Mouse (Mus musculus) limb, embryonic 12.5 days (tissue): Measurements from ENCODE around the gene Nudt6. TPM values are rescaled to one million over a fixed set of nuclear protein-coding genes. Genes with fewer than 3 reads are reported as not detected.

Source experiments
- ATAC-seq: fragments of 200-750 bp; cut with Nextera tagmentation; 2 replicates; pipeline ENCODE4 v1.8.0; 2017; ENCODE audit warnings: low read depth, moderate TSS enrichment; ENCODE audit not compliant: insufficient number of reproducible peaks, insufficient read depth, low FRiP score, low TSS enrichment
- H3K27ac ChIP-seq: fragments of 300-500 bp; sonication (generic); 2 replicates; pipeline ENCODE4 v1.5.1; 2016; ENCODE audit warnings: mild to moderate bottlenecking, moderate library complexity
- H3K27me3 ChIP-seq: fragments of 300-500 bp; sonication (generic); 2 replicates; pipeline ENCODE4 v1.6.1; 2016; ENCODE audit warnings: mild to moderate bottlenecking, moderate library complexity
- H3K36me3 ChIP-seq: fragments of 300-500 bp; sonication (generic); 2 replicates; pipeline ENCODE4 v1.6.1; 2016; ENCODE audit warnings: mild to moderate bottlenecking, moderate library complexity
- H3K4me1 ChIP-seq: fragments of 300-500 bp; sonication (generic); replicated peaks from 2 replicates; pipeline ENCODE4 v1.6.1; 2016
- H3K4me2 ChIP-seq: fragments of 300-500 bp; sonication (generic); 2 replicates; pipeline ENCODE4 v1.6.1; 2016; ENCODE audit warnings: mild to moderate bottlenecking, moderate library complexity
- H3K4me3 ChIP-seq: fragments of 300-500 bp; sonication (generic); replicated peaks from 2 replicates; pipeline ENCODE4 v1.5.1; 2016; ENCODE audit warnings: mild to moderate bottlenecking
- H3K9ac ChIP-seq: fragments of 300-500 bp; sonication (generic); replicated peaks from 2 replicates; pipeline ENCODE4 v1.6.1; 2016; ENCODE audit warnings: mild to moderate bottlenecking, moderate library complexity
- H3K9me3 ChIP-seq: fragments of 300-500 bp; sonication (generic); 2 replicates; pipeline ENCODE4 v1.6.1; 2016; ENCODE audit warnings: mild to moderate bottlenecking, moderate library complexity
- WGBS: fragments of 180-500 bp; shearing (Covaris S2); methylation state at CpG from one replicate; pipeline ENCODE4 v1.1.7; 2016; 5-methylcytosine and 5-hydroxymethylcytosine counted together
- polyA plus RNA-seq: library from polyadenylated mRNA; unstranded; fragments of >200 nt; fragmentation: Nextera tagmentation; extraction: Ambion mirVana; gene quantifications from 2 replicates; pipeline ENCODE4 v1.2.1, GENCODE M21; 2016

Nudt6 gene
- polyA plus RNA-seq, 1 experiment from 2014 or later: 4.0 TPM

DNA sequence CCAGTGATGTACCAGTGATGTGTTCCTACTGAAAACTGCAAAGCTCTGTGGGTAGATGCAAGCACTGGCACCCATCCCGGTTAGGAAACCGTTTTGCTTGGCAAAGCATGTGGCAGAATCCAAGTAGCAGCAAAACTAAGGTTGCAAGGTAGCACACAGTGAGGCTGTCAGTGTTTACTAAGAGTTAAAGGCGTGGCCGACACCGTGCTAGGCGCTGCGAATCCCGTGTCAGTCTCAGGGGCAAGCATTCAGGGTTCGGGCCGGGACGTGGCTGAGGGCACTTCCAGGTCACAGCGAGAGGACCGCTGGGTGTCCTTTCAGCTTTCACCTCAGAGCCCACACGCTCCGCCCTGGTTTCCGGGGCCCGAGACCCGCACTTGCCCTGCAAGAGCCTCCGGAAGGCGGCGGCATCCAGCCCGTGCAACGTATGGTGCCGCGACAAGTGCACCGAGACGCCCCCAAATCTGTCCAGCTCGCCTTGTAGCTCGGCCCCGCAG, 1.0 kb downstream of the Nudt6 start:
- no peak; the same call in 1 of the 2 replicates for ATAC-seq
- peak overlapping the region; percentile 81 for H3K4me2 ChIP-seq
- H3K4me1 ChIP-seq: peaks cover 16% of the 10 kb centered on the region
- peak overlapping the region; percentile 71 for H3K9ac ChIP-seq
- WGBS: under 1% methylated on average over 30 of the region's 30 CpGs
- H3K4me3 ChIP-seq: peak overlapping the region; percentile 94
- H3K36me3 ChIP-seq: no peaks in the 10 kb centered on the region; the same call in 1 of the 2 replicates
- no peaks in the 10 kb centered on the region for H3K27me3 ChIP-seq
- no peaks in the 10 kb centered on the region for H3K9me3 ChIP-seq
- peak overlapping the region; percentile 83 for H3K27ac ChIP-seq

DNA sequence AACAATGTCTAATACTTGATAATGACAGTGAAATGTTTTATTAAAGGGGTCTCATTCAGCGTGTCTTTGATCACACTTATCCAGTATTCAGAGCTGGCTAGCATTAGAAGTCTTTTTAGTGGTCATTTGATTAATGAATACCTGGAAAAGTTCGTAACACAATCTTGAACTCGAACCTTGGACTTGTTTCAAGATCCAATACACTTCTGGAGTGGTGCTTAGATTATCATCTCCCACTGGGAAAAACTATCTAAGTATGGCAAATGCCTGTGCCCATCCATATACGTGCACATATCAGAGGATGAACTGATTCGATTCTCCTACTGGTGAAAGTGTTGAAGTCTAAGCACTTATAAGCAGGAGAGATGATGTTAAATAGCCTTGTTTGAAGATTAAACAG, 1.7 kb downstream of the Nudt6 start:
- ATAC-seq: no peak

DNA sequence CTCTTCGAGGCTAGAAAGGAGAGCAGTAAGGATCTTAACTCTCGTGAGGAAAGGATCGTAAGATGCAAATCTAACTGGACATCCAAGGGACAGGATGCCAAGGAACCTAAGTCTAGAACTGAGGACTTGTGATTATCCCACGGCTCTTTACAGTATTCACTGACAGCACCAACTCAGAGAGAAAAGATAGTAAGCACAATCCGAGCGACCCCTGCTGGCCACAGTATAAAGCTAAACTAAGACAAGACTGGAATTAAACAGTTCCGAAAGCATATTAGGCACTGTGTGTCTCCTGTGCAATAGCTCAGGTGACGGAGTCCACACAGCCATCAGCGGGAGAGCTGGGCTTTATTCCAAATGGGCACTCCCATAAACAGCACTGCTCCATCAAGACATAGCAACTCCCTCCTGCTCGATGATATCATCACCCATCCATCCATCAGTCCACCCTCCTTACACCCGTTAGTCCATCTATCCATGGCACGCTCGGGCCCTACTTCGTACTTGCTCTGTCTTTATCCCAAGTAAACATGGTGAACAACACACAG, 5.5 kb downstream of the Nudt6 start:
- WGBS: 51% methylated on average over 14 of the region's 14 CpGs
- H3K9ac ChIP-seq: no peak overlapping the region
- H3K27me3 ChIP-seq: no peaks in the 10 kb centered on the region

More for the DNA sequence above, 1.7 kb downstream of the Nudt6 start:
- no peaks in the 10 kb centered on the region for H3K9me3 ChIP-seq
- 79% methylated on average over 5 of the region's 5 CpGs for WGBS
- no peak overlapping the region for H3K27ac ChIP-seq
- H3K27me3 ChIP-seq: no peaks in the 10 kb centered on the region
- peak overlapping the region; percentile 81 for H3K4me2 ChIP-seq
- no peak overlapping the region; the same call in 1 of the 2 replicates for H3K9ac ChIP-seq
- H3K4me1 ChIP-seq: peaks cover 16% of the 10 kb centered on the region
- H3K4me3 ChIP-seq: peak overlapping the region; percentile 94; the same call in 1 of the 2 replicates
- no peaks in the 10 kb centered on the region; the same call in 1 of the 2 replicates for H3K36me3 ChIP-seq

DNA sequence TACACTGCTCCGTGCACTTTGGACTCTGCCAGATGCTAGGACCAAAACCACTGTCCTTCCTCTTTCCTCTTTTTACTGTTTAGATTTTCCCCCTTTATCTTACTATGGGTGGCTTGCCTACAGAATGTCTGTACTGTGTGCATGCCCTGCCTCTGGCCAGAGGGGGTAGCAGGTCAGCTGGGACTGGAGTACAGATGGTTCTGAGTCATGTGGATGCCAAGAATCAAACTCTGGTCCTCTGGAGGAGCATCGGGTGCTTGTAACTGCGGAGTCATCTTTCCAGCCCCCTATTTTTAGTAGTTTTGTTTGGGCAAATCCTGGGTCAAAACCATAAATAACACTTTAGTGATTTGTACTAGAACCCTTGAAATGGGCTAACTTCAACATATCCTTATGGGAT, 6.6 kb downstream of the Nudt6 start:
- Histone ChIP-seq H3K9ac (no peak overlapping the region), H3K9me3 (no peaks in the 10 kb centered on the region), H3K36me3 (peaks cover 3% of the 10 kb centered on the region; the same call in 1 of the 2 replicates), H3K4me1 (peaks cover 2% of the 10 kb centered on the region; the same call in 1 of the 2 replicates), H3K4me3 (no peak overlapping the region), H3K27me3 (no peaks in the 10 kb centered on the region), H3K4me2 (no peak overlapping the region), H3K27ac (no peak overlapping the region)
- 90% methylated on average over 3 of the region's 3 CpGs for WGBS
- ATAC-seq: no peak

More for the DNA sequence above, 5.5 kb downstream of the Nudt6 start:
- Histone ChIP-seq H3K4me3 (no peak overlapping the region), H3K36me3 (peaks cover 3% of the 10 kb centered on the region; the same call in 1 of the 2 replicates), H3K4me1 (peaks cover 6% of the 10 kb centered on the region; the same call in 1 of the 2 replicates), H3K27ac (no peak overlapping the region), H3K4me2 (no peak overlapping the region), H3K9me3 (no peaks in the 10 kb centered on the region)
- no peak for ATAC-seq

DNA sequence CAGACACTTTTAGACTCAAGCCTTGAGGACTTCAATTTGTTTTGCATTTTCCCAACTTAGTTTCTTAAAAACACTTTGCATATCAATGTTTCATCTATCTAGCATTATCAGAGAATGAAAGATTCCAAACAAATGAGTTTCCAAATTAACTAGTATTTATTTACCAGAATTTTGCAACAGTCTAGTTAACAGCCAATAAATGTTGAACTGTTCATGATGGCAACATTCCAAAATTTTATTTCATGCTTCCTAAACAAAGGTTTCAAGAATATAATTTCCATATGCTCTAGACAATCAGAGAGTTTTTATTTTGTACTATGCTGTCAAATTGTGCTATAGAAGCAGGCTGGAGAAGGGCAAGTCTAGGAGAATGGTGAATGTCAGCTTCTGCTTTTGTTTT, 12.4 kb downstream of the Nudt6 start:
- Histone ChIP-seq H3K9ac (no peak overlapping the region), H3K27me3 (no peaks in the 10 kb centered on the region), H3K36me3 (peaks cover 3% of the 10 kb centered on the region; the same call in 1 of the 2 replicates), H3K4me3 (no peak overlapping the region), H3K9me3 (no peaks in the 10 kb centered on the region), H3K4me2 (no peak overlapping the region), H3K4me1 (no peaks in the 10 kb centered on the region), H3K27ac (no peak overlapping the region)
- no peak for ATAC-seq

DNA sequence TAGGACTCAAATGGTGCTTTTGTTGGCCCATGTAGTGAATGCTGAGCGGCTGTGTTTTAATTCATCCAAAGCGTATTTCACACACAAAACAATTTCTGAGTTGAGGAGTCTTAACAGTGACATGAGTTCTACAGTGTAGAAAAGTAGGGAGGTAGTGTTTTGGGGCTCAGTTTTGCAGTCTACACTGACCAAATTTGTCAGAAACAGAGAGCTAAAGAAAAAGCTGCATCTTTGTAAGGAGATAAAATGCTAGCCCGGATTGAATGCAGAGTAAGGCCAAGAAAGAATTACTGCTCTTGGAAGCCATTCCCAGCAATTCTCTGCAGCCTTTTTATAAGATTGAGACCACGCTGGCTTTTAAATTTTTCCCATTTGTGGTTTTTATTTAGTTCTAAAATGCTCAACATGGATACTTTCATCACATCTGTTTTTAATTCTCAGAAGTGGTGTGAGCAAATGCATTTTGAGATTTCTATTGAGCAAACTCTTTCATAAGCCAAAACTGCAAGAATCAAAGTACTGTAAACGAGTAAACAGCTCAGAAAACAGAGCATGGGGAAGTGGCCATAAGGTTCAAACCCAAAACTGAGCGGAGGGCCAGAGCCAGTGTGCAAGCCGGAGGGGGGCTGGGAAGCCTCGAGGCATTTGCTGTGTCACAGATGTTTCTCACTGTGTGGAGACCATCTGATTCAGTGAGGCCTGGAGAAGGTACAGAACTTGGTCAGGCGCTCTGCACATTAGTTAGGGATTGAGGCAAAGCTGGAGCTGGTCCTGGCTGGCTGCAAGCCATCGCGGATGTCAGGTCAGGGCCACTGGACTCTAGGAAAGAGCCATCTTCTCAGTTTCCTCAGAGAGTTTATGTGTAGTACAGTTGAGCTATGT, 18.0 kb downstream of the Nudt6 start:
- WGBS: 39% methylated on average over 11 of the region's 11 CpGs
- H3K27me3 ChIP-seq: no peaks in the 10 kb centered on the region
- H3K27ac ChIP-seq: peak overlapping the region; percentile 76
- no peak overlapping the region for H3K9ac ChIP-seq
- H3K4me3 ChIP-seq: no peak overlapping the region
- peaks cover 11% of the 10 kb centered on the region; the same call in 1 of the 2 replicates for H3K4me1 ChIP-seq
- H3K9me3 ChIP-seq: no peaks in the 10 kb centered on the region
- H3K36me3 ChIP-seq: no peaks in the 10 kb centered on the region
- H3K4me2 ChIP-seq: no peak overlapping the region
- peak; percentile 49 for ATAC-seq

DNA sequence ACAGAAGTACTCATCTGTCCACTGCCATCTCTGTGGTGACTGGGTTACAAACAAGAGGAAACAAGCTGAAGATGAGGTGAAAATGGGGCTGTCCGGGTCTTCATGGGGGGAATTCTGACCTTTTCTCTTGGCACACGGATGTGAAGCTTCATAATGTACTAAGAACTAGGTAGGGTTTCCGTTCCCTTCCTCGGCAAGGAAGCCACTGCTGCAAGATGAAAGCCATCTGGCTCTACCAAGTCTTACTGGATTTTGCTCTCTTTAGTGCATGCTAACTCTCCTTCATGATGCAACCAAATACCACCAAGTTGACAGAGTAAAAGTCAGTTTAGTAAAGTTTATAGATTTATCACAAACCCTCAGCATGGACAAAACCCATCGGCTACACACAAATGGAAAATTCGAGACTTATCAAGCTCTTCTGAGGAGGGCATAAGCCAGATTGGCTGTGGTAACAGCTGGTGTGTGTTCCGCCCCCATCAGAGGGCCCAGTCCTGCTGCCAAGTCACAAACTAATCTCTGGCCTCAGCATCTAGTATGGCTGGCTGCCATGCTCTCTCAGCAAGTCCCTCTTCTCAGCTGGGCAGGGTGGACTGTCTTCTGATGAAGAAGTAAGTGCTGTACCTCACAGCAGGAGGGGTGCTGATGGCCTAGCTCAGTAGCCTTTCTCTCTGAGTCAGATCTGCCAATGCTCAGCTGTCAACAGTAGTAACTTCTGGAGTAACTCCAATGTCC, 21.2 kb downstream of the Nudt6 start:
- H3K4me1 ChIP-seq: peaks cover 11% of the 10 kb centered on the region; the same call in 1 of the 2 replicates
- WGBS: 85% methylated on average over 7 of the region's 7 CpGs

DNA sequence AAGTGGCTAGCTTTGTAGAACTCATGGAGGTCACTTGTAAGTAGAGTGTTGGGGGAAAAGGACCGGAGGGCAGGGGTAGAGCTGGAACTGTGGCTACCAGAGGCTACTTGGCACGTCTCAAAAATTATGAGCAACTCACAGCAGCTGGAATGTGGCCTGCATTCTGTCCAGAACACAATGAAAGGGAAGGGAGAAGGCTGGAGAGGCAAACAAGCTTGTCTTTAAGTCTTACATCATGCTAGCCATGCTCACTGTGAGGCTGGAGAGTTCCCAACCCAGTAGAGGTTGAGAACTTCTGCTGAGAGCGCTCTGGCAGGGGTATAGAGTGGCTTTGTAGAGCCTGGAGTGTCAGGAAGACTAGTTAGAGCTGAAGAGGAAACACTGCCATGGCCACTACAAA, 22.4 kb downstream of the Nudt6 start:
- WGBS: 74% methylated on average over 3 of the region's 3 CpGs
- Histone ChIP-seq H3K9me3 (no peaks in the 10 kb centered on the region), H3K36me3 (no peaks in the 10 kb centered on the region), H3K27ac (no peak overlapping the region), H3K4me2 (no peak overlapping the region), H3K27me3 (no peaks in the 10 kb centered on the region), H3K4me3 (no peak overlapping the region), H3K9ac (no peak overlapping the region), H3K4me1 (peaks cover 11% of the 10 kb centered on the region; the same call in 1 of the 2 replicates)
- ATAC-seq: no peak

More for the DNA sequence above, 21.2 kb downstream of the Nudt6 start:
- Histone ChIP-seq H3K4me3 (no peak overlapping the region), H3K27ac (no peak overlapping the region), H3K27me3 (no peaks in the 10 kb centered on the region), H3K9me3 (no peaks in the 10 kb centered on the region), H3K9ac (no peak overlapping the region), H3K36me3 (no peaks in the 10 kb centered on the region), H3K4me2 (no peak overlapping the region)
- ATAC-seq: no peak

DNA sequence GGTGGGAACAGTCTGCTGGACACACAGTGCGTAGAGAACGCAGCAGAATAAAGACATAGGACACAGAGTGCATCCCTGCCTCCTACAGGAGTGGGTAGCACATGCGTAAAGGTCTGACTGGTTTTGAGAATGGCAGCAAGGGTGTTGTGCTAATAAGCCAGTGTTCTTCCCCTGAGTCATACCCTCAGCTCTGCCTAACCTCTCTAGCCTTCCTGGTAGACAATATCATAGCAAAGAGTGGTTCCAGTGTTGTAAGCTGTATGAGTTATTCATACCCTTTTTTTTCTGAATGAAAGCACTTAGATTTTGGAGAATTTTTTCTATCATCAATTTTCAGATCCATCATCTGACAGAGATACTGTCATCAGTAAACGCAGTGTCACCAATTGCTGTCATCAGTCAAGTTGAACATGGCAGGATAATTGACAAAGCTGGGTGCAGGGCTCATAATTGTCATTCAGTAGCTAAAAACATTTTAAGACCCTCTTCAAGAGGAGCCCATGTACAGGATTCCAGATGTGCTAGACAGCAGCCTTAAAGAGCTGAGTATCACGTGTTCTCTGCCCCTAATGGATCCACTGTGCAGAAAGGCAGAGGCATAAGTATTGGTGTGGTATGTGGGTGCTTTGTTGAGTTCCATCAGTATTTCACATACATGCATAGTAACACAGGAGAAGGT, 22.9 kb downstream of the Nudt6 start:
- Histone ChIP-seq H3K27ac (no peak overlapping the region), H3K36me3 (no peaks in the 10 kb centered on the region), H3K4me1 (peaks cover 7% of the 10 kb centered on the region; the same call in 1 of the 2 replicates), H3K4me2 (no peak overlapping the region), H3K4me3 (no peak overlapping the region), H3K27me3 (no peaks in the 10 kb centered on the region), H3K9me3 (no peaks in the 10 kb centered on the region), H3K9ac (no peak overlapping the region)
- no peak for ATAC-seq
- WGBS: 85% methylated on average over 5 of the region's 5 CpGs

DNA sequence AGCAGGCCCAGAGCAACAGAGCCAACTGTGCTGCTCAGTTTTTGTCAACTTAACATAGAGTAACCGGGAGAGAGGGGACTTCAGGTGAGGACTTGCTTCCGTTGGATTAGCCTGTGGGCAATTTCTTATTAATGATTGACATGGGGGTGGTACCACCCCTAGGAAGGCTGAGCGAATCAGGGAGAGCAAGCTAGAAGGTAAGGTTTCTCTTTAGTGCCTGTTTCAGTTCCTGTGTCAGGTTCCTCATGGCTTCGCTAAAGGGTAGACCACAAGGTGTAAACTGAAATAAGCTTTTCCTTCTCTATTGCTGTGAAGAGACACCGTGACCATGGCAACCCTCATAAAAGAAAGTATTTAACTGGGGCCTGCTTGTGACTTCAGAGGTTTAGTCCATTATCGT, 32.7 kb downstream of the Nudt6 start:
- Histone ChIP-seq H3K4me3 (no peak overlapping the region), H3K27ac (no peak overlapping the region), H3K9ac (no peak overlapping the region), H3K27me3 (no peaks in the 10 kb centered on the region), H3K4me2 (no peak overlapping the region), H3K36me3 (peaks cover 5% of the 10 kb centered on the region; the same call in 1 of the 2 replicates), H3K4me1 (peaks cover 12% of the 10 kb centered on the region), H3K9me3 (0 out of 2 replicates have a peak, but pooled peaks cover 8% of the 10 kb centered on the region)
- WGBS: 90% methylated on average over 6 of the region's 6 CpGs
- no peak for ATAC-seq
